Mouse (Mus musculus) sigmoid colon, adult 10 weeks (tissue): ENCODE data around the gene 1110032A03Rik. TPM values are rescaled to one million over a fixed set of nuclear protein-coding genes. Genes with fewer than 3 reads are reported as not detected.

Experiments
- polyA plus RNA-seq: library from polyadenylated mRNA; stranded (reverse); fragments of 350-450 nt; fragmentation: Illumina TruSeq; extraction: RNeasy Lipid Tissue Mini Kit (QIAGEN cat#74804); gene quantifications from one replicate; pipeline ENCODE4 v1.2.3, GENCODE M21; 2014; ENCODE audit warnings: low read depth, low replicate concordance

The 1110032A03Rik gene
- 94.8 TPM for polyA plus RNA-seq

GRCm38 (mm10) chr9:50774991-50775612 lies at the start of gene 1110032A03Rik, which contains the start of gene Alg9:
1110032A03Rik (minus strand) TSS chr9:50775520.
Alg9 (plus strand) TSS chr9:50775019.

GRCm38 (mm10) chr9:50768107-50769002 lies 7.0 kb downstream of the 1110032A03Rik start, which contains the start of gene Fdxacb1:
Fdxacb1 (plus strand) TSS chr9:50768236.

GRCm38 (mm10) chr9:50752054-50752602 lies 23.2 kb downstream of the 1110032A03Rik start, which contains the start of gene Hspb2:
Hspb2 (minus strand) TSS chr9:50752354.

GRCm38 (mm10) chr9:50751323-50751722 lies 24.0 kb downstream of the 1110032A03Rik start, which contains the start of gene Cryab:
Cryab (plus strand) TSS chr9:50751325.

GRCm38 (mm10) chr9:50746214-50746677 lies 29.1 kb downstream of the 1110032A03Rik start, which contains the start of gene 2310030G06Rik:
2310030G06Rik (minus strand) TSS chr9:50746536.

GRCm38 (mm10) chr9:50738914-50739870 lies 36.1 kb downstream of the 1110032A03Rik start, which contains the start of gene Dixdc1:
Dixdc1 (minus strand) TSS chr9:50739517.

Other genes starting within 250 kb of the 1110032A03Rik start
- gene Pts, start 246.8 kb downstream of the 1110032A03Rik start, polyA plus RNA-seq = 200 TPM
- gene Il18, start 220.7 kb downstream of the 1110032A03Rik start, polyA plus RNA-seq = 1,164 TPM
- gene Bco2, start 220.3 kb downstream of the 1110032A03Rik start, polyA plus RNA-seq = 25.0 TPM
- 13.9 TPM for gene Tex12, start 214.2 kb downstream of the 1110032A03Rik start, polyA plus RNA-seq
- 374 TPM for gene Sdhd, start 171.7 kb downstream of the 1110032A03Rik start, polyA plus RNA-seq
- gene Timm8b, start 171.6 kb downstream of the 1110032A03Rik start, polyA plus RNA-seq = 88.6 TPM
- gene Pih1d2, start 158.2 kb downstream of the 1110032A03Rik start, polyA plus RNA-seq = 4.5 TPM
- gene Nkapd1, start 158.1 kb downstream of the 1110032A03Rik start, polyA plus RNA-seq = 123 TPM
- gene Dlat, start 115.7 kb downstream of the 1110032A03Rik start, polyA plus RNA-seq = 118 TPM
- 22.0 TPM for gene Dixdc1, start 36.0 kb downstream of the 1110032A03Rik start, polyA plus RNA-seq
- 44.2 TPM for gene 2310030G06Rik, start 29.0 kb downstream of the 1110032A03Rik start, polyA plus RNA-seq
- 10.2 TPM for gene Cryab, start 24.2 kb downstream of the 1110032A03Rik start, polyA plus RNA-seq
- gene Hspb2, start 23.2 kb downstream of the 1110032A03Rik start, polyA plus RNA-seq = not detected
- gene Fdxacb1, start 7.3 kb downstream of the 1110032A03Rik start, polyA plus RNA-seq = 8.9 TPM
- 10.8 TPM for gene Alg9, start 501 bp downstream of the 1110032A03Rik start, polyA plus RNA-seq
- 29.4 TPM for gene Ppp2r1b, start 69.8 kb upstream of the 1110032A03Rik start, polyA plus RNA-seq
- 22.6 TPM for gene Sik2, start 233.6 kb upstream of the 1110032A03Rik start, polyA plus RNA-seq